Mouse (Mus musculus) liver, adult 2 months (tissue): Measurements from ENCODE around the gene Dpep3. TPM values are rescaled to one million over a fixed set of nuclear protein-coding genes. Genes with fewer than 3 reads are reported as not detected.
A peak's percentile ranks its signal among the peaks of the same experiment; 100 is the strongest.

Source experiments
- DNase-seq: peaks from one replicate; pipeline ENCODE4 v3.0.0-alpha.2; 2011; ENCODE audit warnings: low read depth, low spot score; ENCODE audit errors: extremely low read depth
- H3K27ac ChIP-seq: fragments of 200-500 bp; replicated peaks from 2 replicates; pipeline ENCODE4 v1.5.1; 2012; ENCODE audit warnings: low read depth, mild to moderate bottlenecking, control low read depth, inconsistent platforms, low read length; ENCODE audit not compliant: insufficient read depth
- H3K27me3 ChIP-seq: fragments of 200-500 bp; 2 replicates; pipeline ENCODE4 v1.6.1; 2012; ENCODE audit warnings: mild to moderate bottlenecking, moderate library complexity, low read length, inconsistent platforms; ENCODE audit not compliant: control insufficient read depth, insufficient read depth
- H3K36me3 ChIP-seq: fragments of 200-500 bp; 2 replicates; pipeline ENCODE4 v1.6.1; 2012; ENCODE audit warnings: low read length, inconsistent platforms; ENCODE audit not compliant: control insufficient read depth, insufficient read depth
- H3K4me1 ChIP-seq: fragments of 200-500 bp; 2 replicates; pipeline ENCODE4 v1.6.1; 2011; ENCODE audit warnings: low read length; ENCODE audit not compliant: control insufficient read depth, insufficient read depth
- H3K4me3 ChIP-seq: fragments of 200-500 bp; 2 replicates; pipeline ENCODE4 v1.5.1; 2011; ENCODE audit warnings: low read depth, mild to moderate bottlenecking, control low read depth, low read length, moderate library complexity; ENCODE audit not compliant: insufficient read depth
- H3K79me2 ChIP-seq: fragments of 200-500 bp; 2 replicates; pipeline ENCODE4 v1.6.1; 2012; ENCODE audit warnings: inconsistent platforms, mild to moderate bottlenecking, low read length, moderate library complexity; ENCODE audit not compliant: control insufficient read depth, insufficient read depth
- H3K9ac ChIP-seq: fragments of 200-500 bp; 2 replicates; pipeline ENCODE4 v1.6.1; 2012; ENCODE audit warnings: low read depth, mild to moderate bottlenecking, control low read depth, inconsistent platforms, low read length
- CTCF ChIP-seq: fragments of 200-500 bp; IDR thresholded peaks from 2 replicates; pipeline ENCODE4 v1.5.1; 2011; ENCODE audit warnings: low read depth, low read length, control low read depth
- POLR2A ChIP-seq: fragments of 200-500 bp; IDR thresholded peaks from 2 replicates; pipeline ENCODE4 v1.6.1; 2011; ENCODE audit warnings: low read length, control low read depth; ENCODE audit not compliant: insufficient read depth; ENCODE audit errors: extremely low read depth
- WGBS: fragments of 180-500 bp; shearing (Covaris S2); methylation state at CpG from one replicate; pipeline ENCODE4 v1.1.7; 2018; 5-methylcytosine and 5-hydroxymethylcytosine counted together
- polyA plus RNA-seq: library from polyadenylated mRNA; depleted of rRNA; stranded (reverse); fragments of >200 nt; gene quantifications from 2 replicates; pipeline ENCODE4 v1.2.3, GENCODE M21; 2012
- total RNA-seq: library from RNA; depleted of rRNA; stranded (reverse); fragments of >200 nt; gene quantifications from 2 replicates; pipeline ENCODE4 v1.2.3, GENCODE M21; 2014

The Dpep3 gene
- total and polyA plus RNA-seq, 2 experiments: not detected

- WGBS: 63% methylated on average over 7 of the region's 7 CpGs
- H3K9ac ChIP-seq: no peak overlapping the region
- TF ChIP-seq CTCF (no peak), POLR2A (no peak)
- H3K79me2 ChIP-seq: no peaks in the 10 kb centered on the region; the same call in 1 of the 2 replicates
- peaks cover 6% of the 10 kb centered on the region; the same call in 1 of the 2 replicates for H3K36me3 ChIP-seq
- H3K27me3 ChIP-seq: no peaks in the 10 kb centered on the region
- H3K4me3 ChIP-seq: no peak overlapping the region
- H3K27ac ChIP-seq: no peak overlapping the region
- DNase-seq: no peak
- H3K4me1 ChIP-seq: no peaks in the 10 kb centered on the region
These were observed 28.1 kb downstream of the Dpep3 start for GRCm38 (mm10) chr8:105951057-105951659.

GRCm38 (mm10) chr8:105949350-105949749, 29.9 kb downstream of the Dpep3 start:
- no peak for DNase-seq
- H3K36me3 ChIP-seq: peaks cover 6% of the 10 kb centered on the region; the same call in 1 of the 2 replicates

GRCm38 (mm10) chr8:105943321-105943739, 35.9 kb downstream of the Dpep3 start, which contains the start of gene Lcat:
TSS of gene Lcat (minus strand) at chr8:105943382.
- TF ChIP-seq POLR2A: peak; percentile 99
- TF ChIP-seq CTCF: no peak
- peak within 1 kb of the TSS; percentile 64 for H3K4me3 ChIP-seq
- peak; percentile 92 for DNase-seq
- H3K4me1 ChIP-seq: peaks cover 10% of the 10 kb centered on the region
- H3K27me3 ChIP-seq: no peaks in the 10 kb centered on the region
- H3K27ac ChIP-seq: peak within 1 kb of the TSS; percentile 89
- peaks cover 6% of the 10 kb centered on the region; the same call in 1 of the 2 replicates for H3K36me3 ChIP-seq
- 22% methylated on average over 8 of the region's 8 CpGs for WGBS
- peaks cover 8% of the 10 kb centered on the region; the same call in 1 of the 2 replicates for H3K79me2 ChIP-seq
- peak within 1 kb of the TSS; percentile 80 for H3K9ac ChIP-seq

More at GRCm38 (mm10) chr8:105949350-105949749, 29.9 kb downstream of the Dpep3 start:
- Histone ChIP-seq H3K4me3 (no peak overlapping the region), H3K27ac (no peak overlapping the region), H3K9ac (no peak overlapping the region), H3K79me2 (no peaks in the 10 kb centered on the region; the same call in 1 of the 2 replicates), H3K27me3 (no peaks in the 10 kb centered on the region), H3K4me1 (no peaks in the 10 kb centered on the region)
- no peak for TF ChIP-seq CTCF
- TF ChIP-seq POLR2A: no peak
- 52% methylated on average over 10 of the region's 10 CpGs for WGBS

- TF ChIP-seq CTCF (no peak), POLR2A (no peak)
- Histone ChIP-seq H3K9ac (peak overlapping the region; percentile 80), H3K27ac (peak overlapping the region; percentile 89), H3K27me3 (no peaks in the 10 kb centered on the region), H3K36me3 (peaks cover 6% of the 10 kb centered on the region; the same call in 1 of the 2 replicates), H3K4me1 (peaks cover 10% of the 10 kb centered on the region), H3K79me2 (peaks cover 8% of the 10 kb centered on the region; the same call in 1 of the 2 replicates), H3K4me3 (peak overlapping the region; percentile 64)
- peak; percentile 95 for DNase-seq
- 27% methylated on average over 5 of the region's 5 CpGs for WGBS
These were observed 36.7 kb downstream of the Dpep3 start for GRCm38 (mm10) chr8:105942542-105942941.

GRCm38 (mm10) chr8:105942026-105942425, 37.2 kb downstream of the Dpep3 start:
- peak overlapping the region; percentile 89 for H3K27ac ChIP-seq
- peak; percentile 97 for DNase-seq
- peaks cover 8% of the 10 kb centered on the region; the same call in 1 of the 2 replicates for H3K79me2 ChIP-seq
- H3K36me3 ChIP-seq: peaks cover 6% of the 10 kb centered on the region; the same call in 1 of the 2 replicates
- peak overlapping the region; percentile 63 for H3K4me3 ChIP-seq
- H3K4me1 ChIP-seq: peaks cover 10% of the 10 kb centered on the region
- peak overlapping the region; percentile 71 for H3K9ac ChIP-seq
- no peak for TF ChIP-seq POLR2A
- no peak for TF ChIP-seq CTCF
- no peaks in the 10 kb centered on the region for H3K27me3 ChIP-seq
- 21% methylated on average over 11 of the region's 11 CpGs for WGBS

GRCm38 (mm10) chr8:105938306-105938669, 40.9 kb downstream of the Dpep3 start, which contains the start of gene Psmb10:
TSS of gene Psmb10 (minus strand) at chr8:105938444.
- Histone ChIP-seq H3K4me3 (peak within 1 kb of the TSS; percentile 87), H3K27me3 (no peaks in the 10 kb centered on the region), H3K4me1 (peaks cover 8% of the 10 kb centered on the region; the same call in 1 of the 2 replicates), H3K36me3 (peaks cover 6% of the 10 kb centered on the region; the same call in 1 of the 2 replicates), H3K9ac (peak within 1 kb of the TSS; percentile 75), H3K79me2 (peaks cover 8% of the 10 kb centered on the region; the same call in 1 of the 2 replicates), H3K27ac (peak within 1 kb of the TSS; percentile 91)
- peak; percentile 74 for DNase-seq
- TF ChIP-seq POLR2A (no peak), CTCF (0 out of 2 replicates have a peak, but pooled peaks have one; percentile 14)
- WGBS: under 1% methylated on average over 4 of the region's 4 CpGs
